Mouse (Mus musculus) MEL (cell line): ENCODE results near the gene Ap3d1. TPM values are rescaled to one million over a fixed set of nuclear protein-coding genes. Genes with fewer than 3 reads are reported as not detected.
A peak's percentile ranks its signal among the peaks of the same experiment; 100 is the strongest.

Experiments
- DNase-seq: peaks from one replicate; pipeline ENCODE4 v3.0.0; 2011; ENCODE audit warnings: low read depth, low spot score
- H3K27ac ChIP-seq: 2 replicates; pipeline ENCODE4 v1.5.1; 2012; ENCODE audit warnings: low read depth, mild to moderate bottlenecking, control low read depth, low read length, moderate library complexity; ENCODE audit not compliant: control insufficient read depth
- H3K27me3 ChIP-seq, 2 experiments: fragments of 150-350 bp in 1 of 2; sonication (generic) in 1 of 2; 2 replicates each; pipeline ENCODE4 v1.6.1; 2012; ENCODE audit warnings: low read length in 2 of 2, mild to moderate bottlenecking in 2 of 2, improper control_type of control experiment in 1 of 2, moderate library complexity in 1 of 2; ENCODE audit not compliant: insufficient read depth in 2 of 2, control insufficient read depth in 1 of 2
- H3K36me3 ChIP-seq, 2 experiments: 2 replicates each; pipeline ENCODE4 v1.6.1; 2012 to 2014; ENCODE audit warnings: low read length in 2 of 2, improper control_type of control experiment in 1 of 2, inconsistent platforms in 1 of 2, mild to moderate bottlenecking in 1 of 2; ENCODE audit not compliant: insufficient read depth in 2 of 2, control insufficient read depth in 1 of 2
- H3K4me1 ChIP-seq, 2 experiments: fragments of 150-350 bp in 1 of 2; sonication (generic) in 1 of 2; 2 replicates each; pipeline ENCODE4 v1.6.1; 2012; ENCODE audit warnings: low read length in 2 of 2, improper control_type of control experiment in 1 of 2, mild to moderate bottlenecking in 1 of 2; ENCODE audit not compliant: insufficient read depth in 2 of 2, control insufficient read depth in 1 of 2
- H3K4me3 ChIP-seq, 2 experiments: fragments of 150-350 bp in 1 of 2; sonication (generic) in 1 of 2; 2 replicates each; pipeline ENCODE4 v1.5.1; 2012; ENCODE audit warnings: low read depth in 2 of 2, low read length in 2 of 2, mild to moderate bottlenecking in 2 of 2, moderate library complexity in 2 of 2, control low read depth in 1 of 2, improper control_type of control experiment in 1 of 2; ENCODE audit not compliant: control insufficient read depth in 1 of 2, insufficient read depth in 1 of 2
- H3K79me2 ChIP-seq: 2 replicates; pipeline ENCODE4 v1.6.1; 2012; ENCODE audit warnings: mild to moderate bottlenecking, low read length, moderate library complexity; ENCODE audit not compliant: control insufficient read depth, poor library complexity, insufficient read depth
- H3K9ac ChIP-seq: 2 replicates; pipeline ENCODE4 v1.6.1; 2012; ENCODE audit warnings: low read depth, mild to moderate bottlenecking, control low read depth, low read length, moderate library complexity; ENCODE audit not compliant: control insufficient read depth, poor library complexity, severe bottlenecking
- H3K9me3 ChIP-seq: fragments of 150-350 bp; sonication (generic); replicated peaks from 2 replicates; pipeline ENCODE4 v1.6.1; 2012; ENCODE audit warnings: mild to moderate bottlenecking, low read length, improper control_type of control experiment, moderate library complexity; ENCODE audit not compliant: insufficient read depth
- BHLHE40 ChIP-seq: IDR thresholded peaks from 2 replicates; pipeline ENCODE4 v1.6.1; 2012; ENCODE audit warnings: low read depth, mild to moderate bottlenecking, inconsistent platforms, low read length, improper control_type of control experiment, borderline replicate concordance
- CHD1 ChIP-seq: IDR thresholded peaks from 2 replicates; pipeline ENCODE4 v1.6.1; 2012; ENCODE audit warnings: low read depth, mild to moderate bottlenecking, inconsistent platforms, low read length, improper control_type of control experiment
- CTCF ChIP-seq, 3 experiments: IDR thresholded peaks in 2 of 3; conservative IDR thresholded peaks in 1 of 3; 2 replicates each; pipeline ENCODE4 v1.5.1; 2011 to 2012; ENCODE audit warnings: low read length in 3 of 3, low read depth in 2 of 3, mild to moderate bottlenecking in 2 of 3, improper control_type of control experiment in 1 of 3, inconsistent platforms in 1 of 3, mixed read lengths in 1 of 3, moderate library complexity in 1 of 3; ENCODE audit not compliant: control insufficient read depth in 1 of 3, insufficient read depth in 1 of 3, poor library complexity in 1 of 3, severe bottlenecking in 1 of 3
- ELF1 ChIP-seq: IDR thresholded peaks from 2 replicates; pipeline ENCODE4 v1.6.1; 2014; ENCODE audit warnings: low read depth, mild to moderate bottlenecking, inconsistent platforms, low read length, improper control_type of control experiment, moderate library complexity
- EP300 ChIP-seq, 2 experiments: IDR thresholded peaks; 2 replicates each; pipeline ENCODE4 v1.6.1; 2011; ENCODE audit warnings: improper control_type of control experiment in 2 of 2, low read length in 2 of 2, low read depth in 1 of 2, mild to moderate bottlenecking in 1 of 2
- GABPA ChIP-seq: IDR thresholded peaks from 2 replicates; pipeline ENCODE4 v1.6.1; 2012; ENCODE audit warnings: low read depth, mild to moderate bottlenecking, inconsistent platforms, low read length, improper control_type of control experiment, moderate library complexity
- GATA1 ChIP-seq: IDR thresholded peaks from 2 replicates; pipeline ENCODE4 v1.6.1; 2011; ENCODE audit warnings: low read depth, low read length, improper control_type of control experiment
- KAT2A ChIP-seq: conservative IDR thresholded peaks from 2 replicates; pipeline ENCODE4 v1.6.1; 2012; ENCODE audit warnings: low read depth, low read length, improper control_type of control experiment, inconsistent platforms
- MAFK ChIP-seq: IDR thresholded peaks from 2 replicates; pipeline ENCODE4 v1.6.1; 2011; ENCODE audit warnings: low read depth, mild to moderate bottlenecking, low read length, improper control_type of control experiment, borderline replicate concordance
- MEF2A ChIP-seq: IDR thresholded peaks from 2 replicates; pipeline ENCODE4 v1.6.1; 2014; ENCODE audit warnings: low read depth, mild to moderate bottlenecking, inconsistent platforms, low read length, improper control_type of control experiment; ENCODE audit not compliant: poor library complexity, insufficient replicate concordance, severe bottlenecking; ENCODE audit errors: extremely low read depth
- MXI1 ChIP-seq: IDR thresholded peaks from 2 replicates; pipeline ENCODE4 v1.6.1; 2011; ENCODE audit warnings: mild to moderate bottlenecking, low read depth, low read length, improper control_type of control experiment
- MYC ChIP-seq: IDR thresholded peaks from 2 replicates; pipeline ENCODE4 v1.6.1; 2011; ENCODE audit warnings: low read depth, mild to moderate bottlenecking, low read length, improper control_type of control experiment, moderate library complexity
- NELFE ChIP-seq: IDR thresholded peaks from 2 replicates; pipeline ENCODE4 v1.6.1; 2011; ENCODE audit warnings: low read depth, low read length, improper control_type of control experiment
- POLR2AphosphoS2 ChIP-seq: IDR thresholded peaks from 2 replicates; pipeline ENCODE4 v1.6.1; 2011; ENCODE audit warnings: low read length, improper control_type of control experiment
- POLR2AphosphoS5 ChIP-seq: IDR thresholded peaks from 2 replicates; pipeline ENCODE4 v1.6.1; 2012; ENCODE audit warnings: low read depth, borderline replicate concordance, mild to moderate bottlenecking, inconsistent platforms, low read length, moderate library complexity, mixed read lengths
- RCOR1 ChIP-seq: IDR thresholded peaks from 2 replicates; pipeline ENCODE4 v1.6.1; 2012; ENCODE audit warnings: low read depth, mild to moderate bottlenecking, inconsistent platforms, low read length, improper control_type of control experiment
- UBTF ChIP-seq: IDR thresholded peaks from 2 replicates; pipeline ENCODE4 v1.6.1; 2012; ENCODE audit warnings: low read depth, mild to moderate bottlenecking, inconsistent platforms, low read length, improper control_type of control experiment, moderate library complexity, borderline replicate concordance; ENCODE audit not compliant: insufficient read depth
- USF1 ChIP-seq: IDR thresholded peaks from 2 replicates; pipeline ENCODE4 v1.6.1; 2014; ENCODE audit warnings: low read depth, mild to moderate bottlenecking, inconsistent platforms, low read length, improper control_type of control experiment, moderate library complexity
- USF2 ChIP-seq, 2 experiments: IDR thresholded peaks; 2 replicates each; pipeline ENCODE4 v1.6.1; 2011 to 2012; ENCODE audit warnings: improper control_type of control experiment in 2 of 2, low read length in 2 of 2, borderline replicate concordance in 1 of 2, inconsistent platforms in 1 of 2, low read depth in 1 of 2, mild to moderate bottlenecking in 1 of 2; ENCODE audit not compliant: insufficient read depth in 1 of 2
- ZC3H11A ChIP-seq: IDR thresholded peaks from 2 replicates; pipeline ENCODE4 v1.6.1; 2012; ENCODE audit warnings: low read depth, mild to moderate bottlenecking, inconsistent platforms, low read length, improper control_type of control experiment
- ZKSCAN1 ChIP-seq: IDR thresholded peaks from 2 replicates; pipeline ENCODE4 v1.6.1; 2012; ENCODE audit warnings: low read depth, mild to moderate bottlenecking, inconsistent platforms, low read length, improper control_type of control experiment, moderate library complexity
- ZNF384 ChIP-seq: IDR thresholded peaks from 2 replicates; pipeline ENCODE4 v1.6.1; 2012; ENCODE audit warnings: low read depth, mild to moderate bottlenecking, inconsistent platforms, low read length, improper control_type of control experiment
- polyA plus RNA-seq, 2 experiments: library from polyadenylated mRNA; stranded (reverse) in 1 of 2; unstranded in 1 of 2; fragments of >175 nt in 1 of 2; fragments of >200 nt in 1 of 2; gene quantifications; 2 replicates each; pipeline versions ENCODE4 v1.2.1 to v1.2.4; 2012; ENCODE audit warnings: low replicate concordance in 2 of 2, low read depth in 1 of 2; ENCODE audit not compliant: insufficient read length in 2 of 2, insufficient read depth in 1 of 2, missing spikeins in 1 of 2
- total RNA-seq: library from RNA; depleted of rRNA; stranded (reverse); fragments of 300-350 nt; gene quantifications from 2 replicates; pipeline ENCODE4 v1.2.3, GENCODE M21; 2012

Gene Ap3d1
- total and polyA plus RNA-seq, 3 experiments, result 32.7 to 260 (median 54.5) TPM

DNA sequence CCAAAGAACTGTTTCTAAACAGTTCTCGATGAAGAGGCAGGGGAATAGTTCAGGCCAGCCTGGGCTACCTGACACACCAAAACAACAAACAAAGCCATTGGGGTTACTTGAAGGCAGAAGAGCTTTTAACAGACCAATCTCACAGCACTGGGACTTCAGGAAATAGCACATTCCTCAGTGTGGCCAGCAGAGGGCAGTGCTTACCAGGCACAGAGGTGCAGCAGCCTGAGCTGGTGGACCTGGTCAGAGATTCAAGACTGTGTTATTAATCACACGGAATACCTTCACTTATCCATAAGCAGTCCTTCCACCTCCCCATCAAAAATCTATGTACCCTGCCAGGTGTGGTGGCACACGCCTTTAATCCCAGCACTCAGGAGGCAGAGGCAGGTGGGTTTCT, 5.3 kb upstream of the Ap3d1 start (continued):
- no peak for TF ChIP-seq POLR2AphosphoS5

GRCm38 (mm10) chr10:80744262-80744661, 2.2 kb upstream of the Ap3d1 start:
- Histone ChIP-seq H3K79me2 (peaks cover 26% of the 10 kb centered on the region), H3K27ac (no peak overlapping the region), H3K9me3 (no peaks in the 10 kb centered on the region), H3K4me1 (peaks cover 0 to 20% of the 10 kb centered on the region in 2 experiments; a peak in 2 of 4 replicates), H3K9ac (no peak overlapping the region), H3K36me3 (peaks cover 0 to 4% of the 10 kb centered on the region in 2 experiments; a peak in 1 of 4 replicates), H3K27me3 (no peaks in the 10 kb centered on the region), H3K4me3 (no peak overlapping the region)
- TF ChIP-seq UBTF (no peak), MYC (no peak), NELFE (no peak), MXI1 (no peak; the same call in 1 of the 2 replicates), CHD1 (no peak), GATA1 (no peak), USF2 (IDR thresholded peaks at IDR 0.05; ENCODE audit: borderline replicate concordance in 1 of 2, insufficient read depth in 1 of 2, low read depth in 1 of 2, low read length in 2 of 2) (no peak), CTCF (IDR thresholded peaks at IDR 0.05 in 2 of 3, conservative IDR thresholded peaks at IDR 0.05 in 1 of 3; ENCODE audit: control insufficient read depth in 1 of 3, insufficient read depth in 1 of 3, low read depth in 2 of 3, low read length in 3 of 3, poor library complexity in 1 of 3, severe bottlenecking in 1 of 3) (no peak), POLR2AphosphoS2 (no peak), POLR2AphosphoS5 (no peak), BHLHE40 (no peak), ZKSCAN1 (no peak), ZC3H11A (no peak), KAT2A (no peak), ELF1 (no peak)
- peak; percentile 80 for DNase-seq

- Histone ChIP-seq H3K79me2 (peaks cover 40% of the 10 kb centered on the region), H3K9me3 (no peaks in the 10 kb centered on the region), H3K4me1 (peaks cover 0 to 22% of the 10 kb centered on the region in 2 experiments; a peak in 2 of 4 replicates), H3K9ac (peak overlapping the region; percentile 84), H3K36me3 (peaks cover 0 to 4% of the 10 kb centered on the region in 2 experiments; a peak in 2 of 4 replicates), H3K27me3 (no peaks in the 10 kb centered on the region), H3K4me3 (peak overlapping the region; percentile 83 to 97), H3K27ac (0 out of 2 replicates have a peak overlapping the region, but pooled peaks have one; percentile 19)
- DNase-seq, result no peak
- TF ChIP-seq MEF2A (no peak), MAFK (no peak), EP300 (IDR thresholded peaks at IDR 0.05; ENCODE audit: low read depth in 1 of 2, low read length in 2 of 2) (no peak), GABPA (no peak), UBTF (0 out of 2 replicates have a peak, but pooled peaks have one; percentile 31), ZNF384 (no peak), USF1 (no peak), RCOR1 (no peak)
Measured at GRCm38 (mm10) chr10:80741634-80742179, 357 bp downstream of the Ap3d1 start.
